Mouse (Mus musculus) T-helper 17 cell (primary cell): ENCODE results near the gene Ctnnb1.

Experiments
- in situ Hi-C, 2 experiments: fragments of 300-600 bp; cut with MboI, MseI; formaldehyde crosslinking; loops; 1 replicate in 1 of 2; 2 replicates in 1 of 2; pipeline ENCODE4 v1.15.1; 2025; ENCODE audit warnings: high pct_unique_total_duplicates in 2 of 2

Gene Ctnnb1

GRCm38 (mm10) chr9:120926939-120927606, 1.9 kb upstream of the Ctnnb1 start:
- in situ Hi-C loops: loop anchor here in 1 of 2 experiments (10.0 kb wide), 1 partner anchor 912 kb away; no protein-coding TSS in a partner anchor

DNA sequence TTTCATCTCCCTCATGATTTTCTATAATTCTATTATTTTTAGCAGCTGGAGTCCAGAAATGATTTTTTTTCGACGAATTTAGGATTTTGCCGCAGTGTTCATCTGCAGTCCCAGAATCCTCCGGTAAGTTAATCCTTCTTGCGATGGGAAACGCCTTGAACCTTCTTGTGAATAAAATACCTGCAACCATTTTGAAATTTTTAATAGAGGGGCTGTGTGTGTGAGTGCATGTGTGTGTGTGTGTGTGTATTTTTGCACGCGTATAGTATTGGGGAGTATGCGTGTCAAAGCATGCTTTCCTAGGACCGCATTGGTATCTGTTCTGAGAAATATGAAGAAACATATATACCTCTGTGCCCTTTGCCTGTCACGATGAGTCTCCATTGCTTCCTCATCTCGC, 1.0 kb downstream of the Ctnnb1 start:
- in situ Hi-C loops: loop anchor here (10.0 kb wide), 2 partner anchors 345 to 355 kb away; partner anchors contain the start of gene Rpl14 (in 1 of the 2)

- in situ Hi-C loops: loop anchor here (10.0 kb wide), 2 partner anchors 346 to 356 kb away; partner anchors contain the start of gene Rpl14 (in 1 of the 2)
Observed at GRCm38 (mm10) chr9:120930811-120931210, 1.8 kb downstream of the Ctnnb1 start.

- in situ Hi-C loops: loop anchor here (10.0 kb wide), 2 partner anchors 348 to 358 kb away; partner anchors contain the start of gene Rpl14 (in 1 of the 2)
Observed at GRCm38 (mm10) chr9:120932371-120932770, 3.4 kb downstream of the Ctnnb1 start.

DNA sequence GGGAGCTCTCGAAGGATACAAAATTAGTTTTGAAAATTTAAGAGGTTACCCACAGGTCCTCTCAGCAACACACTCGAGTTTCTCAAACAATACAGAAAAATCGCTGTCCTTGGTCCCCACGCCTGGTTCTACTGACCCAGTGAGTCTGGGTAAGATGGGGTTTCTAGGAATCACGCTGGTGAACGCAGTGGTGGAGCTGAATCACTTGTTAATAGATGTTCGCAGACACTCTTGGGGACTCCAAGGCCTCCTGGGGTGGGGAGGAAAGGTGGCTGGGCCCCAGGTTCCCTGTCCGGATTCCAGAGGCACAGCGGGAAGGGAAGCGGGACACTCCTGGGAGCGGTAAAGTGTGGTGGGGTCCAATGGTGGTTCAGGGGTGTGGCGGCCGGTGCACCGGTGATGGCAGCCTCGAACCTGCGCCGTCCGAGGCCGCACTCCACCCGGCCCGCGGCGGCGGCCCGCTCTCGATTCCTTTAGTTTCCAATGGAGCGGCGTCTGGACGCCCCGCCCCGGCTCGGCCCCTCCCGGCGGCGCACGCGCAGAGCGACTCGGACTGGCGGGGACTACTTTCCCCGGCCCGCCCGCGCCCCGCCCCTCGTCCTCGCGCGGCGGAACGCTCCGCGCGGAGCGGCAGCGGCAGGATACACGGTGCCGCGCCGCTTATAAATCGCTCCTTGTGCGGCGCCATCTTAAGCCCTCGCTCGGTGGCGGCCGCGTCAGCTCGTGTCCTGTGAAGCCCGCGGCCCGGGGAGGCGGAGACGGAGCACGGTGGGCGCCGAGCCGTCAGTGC, 4.0 kb downstream of the Ctnnb1 start:
- in situ Hi-C loops: loop anchor here (10.0 kb wide), 2 partner anchors 348 to 358 kb away; partner anchors contain the start of gene Rpl14 (in 1 of the 2)

DNA sequence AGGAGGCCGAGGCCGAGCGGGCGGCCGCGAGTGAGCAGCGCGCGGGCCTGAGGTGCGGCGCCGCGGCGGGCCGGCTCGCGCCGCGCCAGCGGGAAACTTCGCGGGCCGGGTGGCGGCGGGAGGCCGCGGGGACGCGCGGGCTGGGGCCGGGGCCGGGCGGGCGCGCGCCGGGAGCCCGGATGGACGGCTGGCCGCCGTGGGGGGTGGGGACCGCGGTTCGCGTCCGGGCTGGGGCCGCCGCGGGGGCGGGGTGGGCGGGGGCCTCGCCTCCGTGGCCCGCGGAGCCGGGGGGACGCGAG, 4.5 kb downstream of the Ctnnb1 start:
- in situ Hi-C loops: loop anchor here (10.0 kb wide), 2 partner anchors 349 to 359 kb away; partner anchors contain the start of gene Rpl14 (in 1 of the 2)

DNA sequence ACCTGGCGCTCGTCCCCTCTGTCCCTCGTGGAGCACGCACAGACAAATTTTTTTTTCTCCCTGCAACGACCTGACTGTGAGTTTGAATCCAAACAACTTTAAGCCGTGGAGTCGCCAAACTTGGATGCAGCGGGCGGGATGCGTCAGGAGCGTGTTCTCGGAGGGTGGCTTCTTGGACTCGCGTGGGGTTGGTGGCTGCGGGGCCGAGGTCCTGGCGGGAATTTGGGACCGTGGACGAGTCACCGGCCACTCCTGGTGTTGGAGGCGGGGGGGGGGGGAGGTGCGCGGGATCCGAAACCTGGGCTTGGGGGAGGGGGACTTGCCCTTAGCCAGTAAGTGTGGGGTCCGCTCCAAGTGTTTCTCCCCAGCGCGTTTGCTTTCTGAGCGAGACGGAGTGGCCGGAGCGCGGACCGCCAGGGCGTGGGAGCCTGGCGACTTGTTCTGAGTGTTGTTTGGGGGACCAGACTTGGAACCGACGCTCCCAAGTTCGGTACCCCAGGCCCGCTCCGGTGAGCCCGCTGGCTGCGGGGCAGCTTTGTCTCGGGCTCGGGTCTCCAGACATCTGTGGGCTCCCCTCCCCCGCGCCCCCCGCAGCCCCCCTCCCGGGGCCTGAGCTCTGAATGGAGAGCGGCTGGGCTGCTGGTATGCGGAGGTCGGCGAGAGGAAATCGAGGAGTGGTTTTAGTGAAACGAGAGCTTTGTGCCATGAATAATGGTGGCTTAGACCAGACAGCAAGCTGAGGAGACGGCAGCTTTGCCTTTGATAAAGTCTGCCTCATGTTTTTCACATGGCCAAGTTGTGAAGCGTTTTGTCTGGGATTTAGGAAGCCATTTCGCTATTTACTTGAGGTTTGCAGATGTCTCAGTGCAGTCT, 5.1 kb downstream of the Ctnnb1 start:
- in situ Hi-C loops: loop anchor here (10.0 kb wide), 2 partner anchors 349 to 359 kb away; partner anchors contain the start of gene Rpl14 (in 1 of the 2)

DNA sequence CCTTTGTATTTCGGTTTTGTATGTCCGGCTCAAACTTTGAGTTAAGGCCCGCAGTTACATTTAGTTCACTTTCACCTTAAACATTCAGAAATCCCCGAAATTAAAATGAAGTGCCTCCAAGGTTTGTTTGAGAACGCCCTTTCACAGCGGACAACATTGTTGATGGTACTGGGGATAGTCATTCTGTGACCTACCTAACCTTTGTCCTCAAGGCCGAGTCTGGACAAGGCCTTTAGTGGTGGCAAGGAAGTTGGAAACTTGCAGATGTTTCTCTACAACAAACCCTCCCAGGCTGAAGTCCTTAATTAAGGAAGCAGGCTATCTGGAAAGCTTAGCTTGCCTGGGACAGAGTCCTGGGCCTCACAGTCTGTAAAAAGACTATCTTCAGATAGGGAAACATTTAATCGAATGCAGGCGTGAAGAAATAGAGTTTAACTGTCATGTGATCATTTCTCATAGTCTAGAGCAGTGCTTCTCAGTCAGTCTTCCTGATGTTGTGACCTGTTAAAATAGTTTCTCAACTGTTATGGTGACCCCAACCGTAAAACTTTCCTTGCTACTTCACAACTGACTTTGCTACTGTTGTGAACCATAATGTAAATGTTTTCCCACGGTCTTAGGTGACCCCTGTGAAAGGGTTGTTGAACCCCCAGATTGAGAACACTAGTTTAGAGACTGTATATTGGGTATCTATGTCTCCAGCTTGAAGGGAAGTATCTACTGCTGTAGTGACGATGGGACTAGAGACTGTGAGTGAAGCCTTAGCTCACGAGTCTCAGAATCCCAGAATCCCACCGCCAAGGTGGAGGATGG, 6.0 kb downstream of the Ctnnb1 start:
- in situ Hi-C loops: loop anchor here (10.0 kb wide), 2 partner anchors 350 to 360 kb away; partner anchors contain the start of gene Rpl14 (in 1 of the 2)

- in situ Hi-C loops: loop anchor here (10.0 kb wide), 2 partner anchors 351 to 361 kb away; partner anchors contain the start of gene Rpl14 (in 1 of the 2)
Observed at GRCm38 (mm10) chr9:120935634-120935922, 6.6 kb downstream of the Ctnnb1 start.

DNA sequence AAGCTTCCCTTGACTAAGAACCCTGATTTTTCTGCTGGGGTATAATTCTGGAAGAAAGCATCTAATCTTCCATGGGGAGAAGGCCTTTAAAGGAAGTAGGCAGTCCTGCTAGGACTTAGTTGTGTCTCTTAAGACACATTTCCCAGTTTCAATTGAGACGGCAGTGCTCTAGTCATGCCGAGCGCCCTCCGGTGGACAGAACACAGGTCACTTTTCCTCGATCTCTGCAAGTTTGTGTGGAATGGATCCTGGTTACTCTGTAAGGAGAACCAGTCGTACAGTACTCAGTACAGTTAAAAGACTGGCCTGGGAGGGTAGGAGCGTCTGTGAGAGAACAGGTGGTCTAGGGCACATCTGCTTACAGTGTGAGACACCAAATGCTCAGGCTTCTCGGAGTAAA, 7.3 kb downstream of the Ctnnb1 start:
- in situ Hi-C loops: loop anchor here (10.0 kb wide), 2 partner anchors 352 to 362 kb away; partner anchors contain the start of gene Rpl14 (in 1 of the 2)

- in situ Hi-C loops: no loop called here
Observed at GRCm38 (mm10) chr9:120940858-120941257, 11.8 kb downstream of the Ctnnb1 start.

DNA sequence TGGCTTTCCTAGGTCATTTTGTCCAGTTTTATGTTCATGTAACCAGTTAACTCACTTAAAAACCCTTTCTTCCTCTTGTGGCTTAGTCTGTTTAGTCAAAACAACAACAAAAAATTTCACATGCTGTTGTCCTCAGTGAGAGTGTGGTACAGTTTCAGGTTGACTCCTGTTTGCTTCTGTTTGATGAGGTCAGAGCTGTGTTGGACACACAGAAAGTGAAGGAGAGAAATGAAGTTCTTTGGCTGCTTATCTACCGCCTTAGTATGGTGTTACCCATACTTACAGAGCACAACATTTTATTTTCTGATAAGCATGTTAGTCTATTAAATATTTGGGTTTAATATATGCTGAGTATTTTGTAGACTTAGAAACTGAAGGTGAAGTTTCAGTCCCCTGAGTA, 14.7 kb downstream of the Ctnnb1 start:
- in situ Hi-C loops: no loop called here

DNA sequence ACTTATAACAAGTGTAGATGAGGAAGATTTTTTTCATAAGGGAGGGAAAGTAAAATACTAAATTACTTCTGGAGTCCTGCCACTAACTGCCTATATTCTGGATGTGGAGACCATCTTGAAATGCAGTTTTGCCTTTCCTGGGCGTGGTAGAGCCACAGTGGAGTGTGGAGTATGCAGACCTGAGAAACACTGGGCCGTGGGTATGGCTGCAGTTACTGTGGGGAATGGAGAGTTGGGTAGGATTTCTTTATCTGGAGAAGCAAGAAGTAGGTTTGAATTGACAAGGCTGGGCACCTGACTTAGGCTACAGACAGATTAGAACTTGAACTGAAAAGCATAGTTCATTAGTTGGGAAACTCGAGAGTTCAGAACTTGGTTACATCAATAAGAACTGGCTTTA, 15.2 kb downstream of the Ctnnb1 start:
- in situ Hi-C loops: no loop called here

DNA sequence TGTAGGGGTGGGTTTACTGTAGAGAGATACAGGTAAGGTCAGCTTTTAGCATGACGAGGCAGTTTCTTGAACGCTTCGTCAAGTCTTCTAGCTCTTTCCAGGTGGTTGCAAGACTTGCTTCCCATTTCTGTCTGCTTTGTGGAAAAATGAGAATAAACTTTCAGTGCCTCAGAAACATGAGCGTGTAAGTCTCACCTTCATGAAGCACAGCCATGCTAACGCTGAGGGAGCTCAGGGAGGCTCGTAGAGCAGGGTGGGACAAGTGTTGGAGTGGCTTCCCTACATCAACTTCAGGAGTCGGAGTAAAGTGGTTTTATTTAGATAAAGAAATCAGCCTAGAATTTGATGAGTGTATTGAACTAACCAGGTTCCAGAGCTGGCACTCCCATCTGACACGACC, 17.1 kb downstream of the Ctnnb1 start:
- in situ Hi-C loops: no loop called here

DNA sequence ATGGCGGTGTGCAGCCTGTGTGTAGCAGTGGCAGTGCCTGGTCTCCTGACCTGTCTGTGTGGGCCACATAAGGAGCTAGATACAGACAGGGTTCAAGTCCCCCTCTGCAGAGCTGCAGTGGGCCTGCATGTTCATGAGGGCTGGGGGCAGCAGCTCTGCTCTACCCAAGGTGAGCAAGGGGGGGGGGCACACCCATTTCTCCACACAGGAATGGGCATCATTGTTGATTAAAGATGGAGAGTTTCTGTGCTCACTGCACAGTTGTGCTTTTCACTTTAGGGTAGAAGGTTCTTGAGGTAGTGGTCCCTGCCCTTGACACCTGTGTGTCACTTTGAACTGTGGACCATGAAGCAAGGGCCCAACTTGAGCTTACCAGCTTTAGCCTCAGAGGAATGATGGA, 19.8 kb downstream of the Ctnnb1 start:
- in situ Hi-C loops: no loop called here

DNA sequence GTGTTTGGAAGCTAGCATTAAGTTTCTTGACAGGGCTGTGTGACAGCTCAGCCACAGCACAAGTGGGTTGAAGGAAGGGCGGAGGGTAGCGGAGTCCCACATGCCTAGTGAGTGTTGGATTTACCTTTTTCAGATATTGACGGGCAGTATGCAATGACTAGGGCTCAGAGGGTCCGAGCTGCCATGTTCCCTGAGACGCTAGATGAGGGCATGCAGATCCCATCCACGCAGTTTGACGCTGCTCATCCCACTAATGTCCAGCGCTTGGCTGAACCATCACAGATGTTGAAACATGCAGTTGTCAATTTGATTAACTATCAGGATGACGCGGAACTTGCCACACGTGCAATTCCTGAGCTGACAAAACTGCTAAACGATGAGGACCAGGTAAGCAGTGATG, 21.7 kb downstream of the Ctnnb1 start:
- in situ Hi-C loops: no loop called here

- in situ Hi-C loops: no loop called here
Observed at GRCm38 (mm10) chr9:120951947-120952346, 22.9 kb downstream of the Ctnnb1 start.

- in situ Hi-C loops: no loop called here
Observed at GRCm38 (mm10) chr9:120958051-120958450, 29.0 kb downstream of the Ctnnb1 start.

DNA sequence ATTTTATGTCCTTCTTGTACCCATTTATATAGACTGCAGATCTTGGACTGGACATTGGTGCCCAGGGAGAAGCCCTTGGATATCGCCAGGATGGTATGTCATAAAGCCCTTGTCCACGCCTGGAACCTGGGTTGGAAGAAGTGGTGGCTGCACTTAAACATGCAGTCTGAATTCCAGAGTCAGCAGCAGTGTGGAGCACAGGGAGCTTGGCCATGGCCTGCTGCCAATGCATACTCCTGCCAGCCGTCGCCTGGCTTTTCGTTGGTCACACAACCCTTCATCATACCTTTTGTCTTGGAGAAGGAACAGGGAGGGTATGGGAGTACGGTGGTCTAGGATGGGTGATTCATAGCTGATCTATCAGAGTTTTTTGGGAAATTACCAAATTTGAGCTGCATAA, 29.5 kb downstream of the Ctnnb1 start:
- in situ Hi-C loops: no loop called here

- in situ Hi-C loops: no loop called here
Observed at GRCm38 (mm10) chr9:120959225-120959624, 30.2 kb downstream of the Ctnnb1 start.

DNA sequence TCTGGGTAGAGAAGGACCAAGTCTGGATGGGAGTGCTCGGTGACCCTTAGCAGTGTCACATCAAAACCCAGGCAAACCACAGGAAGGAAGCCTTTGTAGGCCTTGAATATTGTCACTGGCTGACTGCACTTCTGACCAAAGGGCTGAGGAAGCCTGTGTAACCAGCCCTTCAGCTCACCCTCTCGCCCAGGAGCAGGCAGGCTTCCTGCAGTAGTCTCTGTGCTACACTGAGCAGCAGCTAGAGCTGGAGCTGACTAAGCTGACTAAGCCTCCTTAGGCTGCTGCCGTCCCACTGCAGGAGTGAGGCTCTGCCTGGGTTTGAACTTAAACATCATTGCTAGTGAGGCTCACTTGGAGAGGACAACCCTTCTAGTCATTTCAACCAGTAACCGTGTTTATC, 31.6 kb downstream of the Ctnnb1 start:
- in situ Hi-C loops: no loop called here
